Mouse (Mus musculus) brain, embryonic 14.5 days (tissue): Measurements from ENCODE around the gene Tas2r121.

Experiments
- CTCF ChIP-seq: fragments of 200-500 bp; IDR thresholded peaks from 2 replicates; pipeline ENCODE4 v1.5.1; 2012; ENCODE audit warnings: inconsistent platforms, mild to moderate bottlenecking, moderate library complexity, borderline replicate concordance; ENCODE audit not compliant: insufficient read depth, insufficient read length; ENCODE audit errors: extremely low read depth
- POLR2A ChIP-seq: fragments of 200-500 bp; IDR thresholded peaks from 2 replicates; pipeline ENCODE4 v1.6.1; 2012; ENCODE audit warnings: mild to moderate bottlenecking, inconsistent platforms, borderline replicate concordance; ENCODE audit not compliant: poor library complexity, insufficient read depth, insufficient read length, severe bottlenecking; ENCODE audit errors: extremely low read depth

GRCm38 (mm10) chr6:132651426-132651825 lies 49.4 kb downstream of the Tas2r121 start, which contains the start of gene A630073D07Rik:
- no peak for TF ChIP-seq CTCF
- no peak for TF ChIP-seq POLR2A
